Mouse (Mus musculus) embryo, embryonic 10.5 days (tissue): ENCODE measurements around the gene Phpt1.

Experiments
- DNase-seq: peaks from one replicate; pipeline ENCODE4 v3.0.0-alpha.2; 2015; ENCODE audit warnings: low spot score

Phpt1 gene

DNA sequence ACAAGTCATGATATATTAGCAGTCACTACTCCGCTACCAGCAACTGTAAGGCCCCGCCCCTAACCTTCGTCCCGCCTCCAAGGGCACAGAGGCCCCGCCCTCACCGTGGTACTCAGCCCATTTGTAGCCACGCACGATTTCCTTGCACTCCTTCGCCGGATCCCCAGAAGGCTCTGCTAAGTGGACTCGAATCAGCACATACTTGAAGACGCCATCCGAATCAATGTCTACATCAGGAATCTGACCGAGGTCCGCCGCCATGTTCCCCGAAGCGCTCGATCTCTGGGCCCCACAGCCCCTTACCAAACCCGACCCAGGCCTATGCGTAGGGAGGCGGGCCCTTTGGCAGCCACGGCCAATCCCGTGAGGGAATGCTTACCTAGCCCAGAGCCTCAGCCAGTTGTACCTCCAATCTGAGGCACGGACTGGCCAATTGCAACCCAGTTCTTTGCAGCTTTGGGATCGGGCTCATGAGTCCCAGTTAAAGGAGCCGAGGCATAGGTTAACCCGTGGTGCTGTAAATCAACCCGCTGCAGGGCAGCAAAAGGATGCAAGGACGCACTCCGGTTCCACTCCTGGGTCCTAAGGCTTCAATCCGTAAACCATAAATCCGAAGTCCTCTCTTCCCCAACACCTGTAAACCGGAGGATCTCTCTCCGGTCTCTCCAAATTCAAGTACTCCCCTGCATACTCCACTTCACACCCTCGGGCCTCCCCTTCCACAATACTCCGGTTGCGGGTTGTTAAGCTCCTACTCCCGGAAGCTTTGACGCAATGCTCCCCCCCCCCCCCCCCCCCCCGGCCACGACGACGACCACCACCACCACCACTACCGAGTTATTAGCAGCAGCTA lies at the start of gene Phpt1, which contains the start of gene Mamdc4:
Gene Phpt1 (minus strand): TSS at position 646 of the 853 bp plus-strand sequence.
Gene Mamdc4 (minus strand): TSS at position 267 of the 853 bp plus-strand sequence.
- peak; percentile 99 for DNase-seq

GRCm38 (mm10) chr2:25621229-25622200 lies 46.5 kb upstream of the Phpt1 start, which contains the start of gene Tmem141:
Gene Tmem141, minus strand, starts transcription at chr2:25622005.
- DNase-seq: peak; percentile 91

- DNase-seq: no peak
Measured at GRCm38 (mm10) chr2:25620852-25621228, 45.8 kb upstream of the Phpt1 start.

DNA sequence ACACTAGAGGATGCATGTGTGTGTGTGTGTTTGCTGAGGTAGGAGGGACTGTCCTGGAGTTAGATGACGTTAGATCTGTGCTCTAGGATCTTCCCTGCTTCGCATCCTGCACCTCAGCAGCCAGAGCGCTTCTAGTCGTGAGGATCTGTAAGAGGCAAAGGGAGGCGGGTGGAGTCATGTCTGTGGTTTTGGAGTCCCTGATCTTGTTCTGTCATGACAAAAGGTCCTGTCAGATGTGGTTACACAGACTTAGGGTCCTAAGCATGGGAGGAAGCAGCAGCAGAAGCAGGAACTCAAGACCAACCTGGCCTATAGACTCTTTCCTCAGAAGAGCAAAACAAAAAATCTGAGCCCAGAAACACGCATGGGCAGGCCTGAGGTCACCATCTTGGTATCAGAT lies 45.4 kb upstream of the Phpt1 start:
- no peak for DNase-seq

DNA sequence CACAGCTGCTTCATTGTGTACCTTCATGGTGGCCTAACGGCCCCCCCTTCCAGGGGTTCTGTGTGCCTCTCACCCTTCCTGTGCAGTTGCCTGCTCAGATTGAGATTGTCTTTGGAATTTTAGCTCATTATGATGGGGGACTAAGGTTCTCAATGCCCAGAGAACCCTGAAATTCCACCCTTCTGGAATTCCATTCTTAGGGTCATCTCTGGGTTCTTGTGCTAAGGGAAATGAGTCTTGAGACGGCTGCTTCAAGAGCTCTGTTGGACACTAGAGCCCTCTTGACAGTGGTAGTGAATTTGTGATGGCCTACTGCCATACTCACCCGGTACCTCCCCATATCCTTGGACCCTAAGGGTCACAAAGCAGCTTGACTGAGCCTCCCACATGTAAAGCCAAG lies 42.6 kb upstream of the Phpt1 start, which contains the start of gene Ccdc183:
Gene Ccdc183 (minus strand): TSS at position 101 of the 400 bp plus-strand sequence.
- DNase-seq: no peak

DNA sequence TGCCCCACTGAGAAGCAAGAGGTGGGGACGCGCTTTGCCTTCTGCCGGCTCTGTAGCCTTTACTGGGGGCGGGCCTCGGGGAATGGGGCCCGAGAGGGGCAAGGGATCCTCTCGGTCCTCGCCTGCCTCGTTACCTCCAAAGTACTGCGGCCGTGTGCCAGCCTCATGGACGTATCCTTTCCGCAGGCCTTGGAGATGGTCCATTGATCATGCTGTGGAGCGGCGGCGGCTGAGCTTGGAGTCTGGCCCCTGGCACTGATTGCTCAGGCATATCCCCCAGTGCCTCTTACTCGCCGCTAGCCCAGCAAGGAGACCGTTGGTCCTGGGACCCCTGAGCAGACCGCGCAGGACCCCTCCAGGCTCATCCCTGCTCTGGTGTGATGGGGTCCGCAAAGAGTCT lies 41.4 kb upstream of the Phpt1 start:
- DNase-seq: no peak

- no peak for DNase-seq
Measured at GRCm38 (mm10) chr2:25608671-25609070, 33.6 kb upstream of the Phpt1 start.

DNA sequence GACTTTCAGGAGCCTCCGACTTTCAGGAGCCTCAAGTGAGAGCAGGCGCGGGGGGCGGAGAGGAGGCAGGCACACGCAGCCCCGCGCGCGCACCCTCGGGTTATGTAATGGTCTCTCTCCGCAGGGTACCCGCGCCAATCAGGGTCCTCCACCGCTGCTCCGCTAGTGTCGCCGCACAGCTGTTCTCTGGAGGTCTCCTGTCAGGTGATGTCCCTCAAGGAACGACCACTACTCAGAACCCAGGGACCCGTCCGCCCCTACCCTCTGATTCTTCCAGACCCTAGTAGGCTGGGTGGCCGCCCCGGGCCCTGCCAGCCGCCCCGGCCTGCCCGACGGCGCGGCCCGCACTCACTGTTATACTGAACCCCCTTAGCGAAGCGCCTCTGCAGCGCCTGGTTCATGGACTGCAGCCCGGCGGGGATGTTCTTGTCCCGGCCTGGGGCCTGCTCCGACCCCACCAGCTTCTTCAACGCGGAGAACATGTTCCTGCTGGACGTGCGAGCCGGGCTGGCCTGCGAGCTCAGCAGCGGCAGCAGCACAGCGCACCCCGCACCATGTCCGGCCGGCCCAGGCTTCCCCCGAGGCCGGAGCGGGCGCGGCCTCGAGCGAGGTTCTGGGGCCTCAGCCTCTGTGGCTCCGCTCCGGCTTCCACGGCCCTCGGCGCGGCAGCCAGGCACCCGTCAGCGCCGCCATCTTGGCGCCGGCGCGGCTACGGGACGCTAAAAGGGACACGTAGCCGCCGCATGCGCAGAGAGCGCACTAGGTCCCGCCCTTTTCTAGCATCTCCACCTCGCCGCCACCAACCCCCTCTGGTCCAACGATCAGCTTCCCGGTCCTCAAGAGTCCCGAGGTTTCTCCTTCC lies 33.0 kb upstream of the Phpt1 start, which contains the start of gene Rabl6:
Gene Rabl6 (minus strand): TSS at position 761 of the 862 bp plus-strand sequence.
- peak; percentile 94 for DNase-seq

- no peak for DNase-seq
Measured at GRCm38 (mm10) chr2:25602526-25602925, 27.5 kb upstream of the Phpt1 start.

DNA sequence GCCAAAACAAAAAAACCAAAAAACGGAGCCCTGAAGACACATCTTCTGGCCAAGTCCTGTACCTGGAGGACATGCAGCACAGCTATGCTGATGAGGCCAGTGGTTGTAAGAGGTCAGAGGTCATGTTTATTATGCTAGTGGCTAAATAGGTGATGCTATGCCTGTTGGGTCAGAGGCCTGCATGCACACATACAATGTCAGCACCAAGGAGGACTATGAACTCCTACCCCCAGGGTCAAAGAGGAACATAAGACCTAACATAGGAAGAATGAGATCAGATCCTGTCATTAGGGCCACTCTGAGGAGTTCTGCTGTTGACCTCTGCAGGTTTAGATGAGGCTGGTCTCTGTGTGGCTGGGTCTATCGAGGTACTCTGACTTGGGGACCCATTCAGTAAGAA lies 25.0 kb upstream of the Phpt1 start:
- DNase-seq: no peak

DNA sequence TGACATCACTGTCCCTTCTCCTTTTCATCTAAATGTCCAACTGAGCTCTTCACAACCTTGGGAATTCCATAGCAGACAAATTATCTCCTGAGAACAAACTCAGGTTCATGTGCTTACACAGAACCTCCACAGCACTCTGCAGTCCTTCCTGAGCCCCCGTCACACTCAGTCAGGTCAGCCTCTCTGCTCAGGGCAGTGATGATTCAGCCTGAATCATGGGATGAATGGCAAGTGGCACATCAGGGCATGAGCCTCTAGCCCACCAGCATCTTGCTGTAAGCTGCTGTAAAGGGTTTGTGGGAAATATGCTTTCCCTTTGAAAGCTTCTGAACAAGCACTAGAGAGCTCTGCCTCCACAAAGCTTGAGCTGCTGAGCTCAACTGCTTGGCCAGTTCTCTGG lies 23.7 kb upstream of the Phpt1 start:
- no peak for DNase-seq

GRCm38 (mm10) chr2:25596765-25597510 lies 21.9 kb upstream of the Phpt1 start:
- DNase-seq: no peak

- no peak for DNase-seq
Measured at GRCm38 (mm10) chr2:25591863-25592262, 16.8 kb upstream of the Phpt1 start.

DNA sequence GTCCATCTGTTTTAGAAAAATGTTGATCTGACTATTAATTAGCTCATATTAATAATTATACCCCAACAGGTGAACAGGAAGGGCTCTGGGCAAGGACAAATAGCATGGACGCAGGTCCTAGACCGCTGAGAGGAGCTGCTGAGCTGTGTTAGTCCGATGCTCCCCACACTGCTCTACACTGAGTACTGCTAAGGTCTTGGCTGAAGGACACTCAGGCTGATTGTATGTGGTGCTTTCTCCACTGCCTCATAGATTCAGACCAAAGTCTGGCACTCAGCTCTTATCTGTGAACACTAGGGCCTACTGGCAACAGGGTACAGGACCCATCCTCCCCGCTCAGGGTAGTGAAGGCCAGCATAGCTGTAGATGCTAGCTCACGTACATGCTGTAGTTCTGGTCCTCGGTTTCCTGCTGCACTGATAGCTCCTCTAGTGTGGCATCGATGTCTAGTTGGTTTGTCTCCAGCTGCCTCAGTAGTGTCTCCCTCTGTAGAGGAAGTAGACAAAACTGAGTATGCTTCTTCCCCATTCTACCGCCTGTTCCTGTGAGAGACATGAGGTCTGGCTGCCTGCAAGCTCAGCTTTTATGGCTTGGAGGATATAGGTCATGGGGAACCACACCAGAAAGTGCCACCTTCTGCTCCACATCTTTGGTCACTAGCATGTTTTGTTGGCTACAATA lies 13.3 kb upstream of the Phpt1 start:
- no peak for DNase-seq

GRCm38 (mm10) chr2:25587290-25587689 lies 12.3 kb upstream of the Phpt1 start:
- no peak for DNase-seq

DNA sequence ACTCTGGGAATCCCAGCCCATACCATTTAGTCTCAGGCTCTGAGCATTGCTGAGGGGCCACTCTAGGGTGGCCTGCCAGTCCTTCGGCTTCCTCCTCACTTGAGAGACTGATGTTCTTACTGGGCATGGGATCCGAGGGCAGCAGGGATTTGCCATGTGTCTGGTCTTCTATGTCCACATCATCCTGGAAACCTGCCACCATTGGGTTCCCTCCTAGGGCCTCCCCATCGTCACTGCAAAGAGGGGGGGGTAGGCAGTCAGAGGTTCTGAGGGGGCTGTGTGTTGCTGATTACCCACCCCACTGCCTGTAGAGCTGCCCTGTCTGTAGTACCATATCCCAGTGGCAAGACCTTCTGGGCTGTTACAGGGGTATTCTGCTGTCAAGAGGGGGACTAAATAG lies 10.6 kb upstream of the Phpt1 start:
- DNase-seq: no peak

DNA sequence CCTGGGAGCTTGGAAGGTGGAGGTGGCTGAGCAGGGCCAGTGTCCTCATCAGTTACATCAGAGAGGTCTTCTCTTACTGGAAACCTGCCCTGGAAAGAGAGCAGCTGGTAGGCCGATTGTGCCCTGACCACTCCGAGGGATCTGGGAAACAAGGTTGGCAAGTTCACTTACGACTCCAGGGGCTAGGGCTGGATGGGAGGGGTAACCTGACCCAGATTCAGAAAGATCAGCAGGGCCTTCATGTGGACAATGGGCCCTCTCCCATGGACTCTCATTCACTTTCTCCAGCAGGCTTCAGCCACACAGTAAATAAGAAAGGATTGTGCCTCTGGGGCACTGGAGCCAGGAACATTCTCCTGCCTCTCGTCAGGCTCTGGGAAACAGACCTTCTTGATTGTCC lies 9.8 kb upstream of the Phpt1 start:
- no peak for DNase-seq

- no peak for DNase-seq
Measured at GRCm38 (mm10) chr2:25584152-25584551, 9.1 kb upstream of the Phpt1 start.

- no peak for DNase-seq
Measured at GRCm38 (mm10) chr2:25583571-25583970, 8.5 kb upstream of the Phpt1 start.

- DNase-seq: no peak
Measured at GRCm38 (mm10) chr2:25583120-25583481, 8.1 kb upstream of the Phpt1 start.
